Mouse (Mus musculus) thymus, adult 2 months (tissue): ENCODE data around the gene Nat8. TPM values are rescaled to one million over a fixed set of nuclear protein-coding genes. Genes with fewer than 3 reads are reported as not detected.
"Not testable (repeated sequence)": the region's sequence is repeated elsewhere in the genome, so short reads cannot be mapped to it uniquely, and the experiment has no call there.

ENCODE experiments used
- DNase-seq: peaks from one replicate; pipeline ENCODE4 v3.0.0; 2021
- H3K27ac ChIP-seq: fragments of 200-500 bp; 2 replicates; pipeline ENCODE4 v1.5.1; 2012; ENCODE audit warnings: low read length, control low read depth; ENCODE audit not compliant: control insufficient read depth, insufficient read depth
- H3K27me3 ChIP-seq: fragments of 200-500 bp; 2 replicates; pipeline ENCODE4 v1.6.1; 2012; ENCODE audit warnings: mild to moderate bottlenecking, low read length, moderate library complexity, mixed read lengths; ENCODE audit not compliant: control insufficient read depth, insufficient read depth
- H3K36me3 ChIP-seq: fragments of 200-500 bp; 2 replicates; pipeline ENCODE4 v1.6.1; 2012; ENCODE audit warnings: mild to moderate bottlenecking, low read length, moderate library complexity; ENCODE audit not compliant: control insufficient read depth, insufficient read depth
- H3K4me1 ChIP-seq: fragments of 200-500 bp; replicated peaks from 2 replicates; pipeline ENCODE4 v1.6.1; 2012; ENCODE audit warnings: low read length; ENCODE audit not compliant: control insufficient read depth, insufficient read depth
- H3K4me3 ChIP-seq: fragments of 200-500 bp; 2 replicates; pipeline ENCODE4 v1.5.1; 2012; ENCODE audit warnings: mild to moderate bottlenecking, low read length, control low read depth, moderate library complexity; ENCODE audit not compliant: control insufficient read depth, insufficient read depth
- CTCF ChIP-seq: fragments of 200-500 bp; IDR thresholded peaks from 2 replicates; pipeline ENCODE4 v1.5.1; 2012; ENCODE audit warnings: mild to moderate bottlenecking, control low read depth, low read length, moderate library complexity, borderline replicate concordance; ENCODE audit not compliant: control insufficient read depth, poor library complexity, insufficient read depth; ENCODE audit errors: extremely low read depth
- POLR2A ChIP-seq: fragments of 200-500 bp; IDR thresholded peaks from 2 replicates; pipeline ENCODE4 v1.6.1; 2012; ENCODE audit warnings: mild to moderate bottlenecking, low read length, control low read depth, moderate library complexity; ENCODE audit not compliant: control insufficient read depth, poor library complexity, insufficient read depth; ENCODE audit errors: extremely low read depth
- WGBS: fragments of 180-500 bp; shearing (Covaris S2); methylation state at CpG from one replicate; pipeline ENCODE4 v1.1.7; 2018; 5-methylcytosine and 5-hydroxymethylcytosine counted together
- polyA plus RNA-seq: library from polyadenylated mRNA; depleted of rRNA; stranded (reverse); fragments of >200 nt; gene quantifications from 2 replicates; pipeline ENCODE4 v1.2.3, GENCODE M21; 2012; rRNA removed

The Nat8 gene
- polyA plus RNA-seq, 1 experiment, result 0.35 TPM

DNA sequence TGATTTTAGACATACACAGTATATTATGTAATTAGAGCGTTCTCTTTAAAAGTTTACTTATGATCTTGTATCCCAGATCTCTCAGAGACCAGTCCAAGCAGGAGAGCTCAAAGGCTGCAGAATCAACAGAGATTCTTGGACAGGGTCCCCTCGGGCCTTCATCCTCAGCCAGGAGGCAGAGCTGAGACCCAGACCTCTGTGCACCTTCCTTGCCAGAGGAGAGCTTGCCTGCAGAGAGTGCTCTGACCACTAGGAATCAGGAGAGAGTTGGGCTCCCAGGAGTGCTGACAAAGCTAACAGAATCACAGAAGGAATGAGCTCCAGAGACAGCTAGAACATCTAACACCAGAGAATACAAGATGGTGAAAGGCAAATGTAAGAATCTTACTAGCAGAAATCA, 18.5 kb downstream of the Nat8 start:
- Histone ChIP-seq H3K36me3 (no peaks in the 10 kb centered on the region), H3K4me1 (no peaks in the 10 kb centered on the region), H3K4me3 (no peak overlapping the region), H3K27ac (no peak overlapping the region), H3K27me3 (no peaks in the 10 kb centered on the region)
- 85% methylated on average over 2 of the region's 2 CpGs for WGBS
- DNase-seq, result no peak
- TF ChIP-seq POLR2A (no peak), CTCF (no peak)

DNA sequence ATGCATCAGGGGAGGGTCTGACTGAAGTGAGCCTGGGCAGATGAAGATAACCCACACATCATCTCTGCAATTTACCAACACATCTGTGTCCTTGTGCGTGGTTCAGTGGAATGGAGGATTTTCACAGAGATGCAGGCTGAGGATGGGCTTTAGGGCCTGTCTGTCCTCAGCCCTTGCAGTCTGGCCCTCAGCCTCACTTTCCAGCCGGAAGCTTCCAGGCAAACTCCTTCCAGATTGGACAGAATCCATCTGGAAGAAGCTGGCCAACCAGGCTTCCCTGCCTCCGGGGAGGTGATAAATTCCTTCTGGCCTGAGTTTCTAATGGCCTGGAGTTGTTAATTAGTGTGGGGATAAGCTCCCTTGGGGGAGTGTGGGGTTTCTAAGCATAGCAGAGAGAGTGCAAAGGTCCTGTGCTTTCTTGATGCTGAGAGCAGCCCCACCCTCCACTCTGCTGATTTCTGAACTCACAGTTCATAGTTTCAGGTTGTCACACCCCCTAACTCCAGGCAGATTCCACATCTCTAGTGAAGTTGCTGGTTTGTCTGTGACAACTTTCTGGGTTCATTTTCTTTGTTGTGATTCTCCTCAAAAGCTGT, 20.8 kb downstream of the Nat8 start:
- H3K4me1 ChIP-seq, DNase-seq, H3K4me3 ChIP-seq, H3K27me3 ChIP-seq, H3K27ac ChIP-seq, H3K36me3 ChIP-seq: not testable (repeated sequence)
- WGBS, result 82% methylated on average over 3 of the region's 3 CpGs

DNA sequence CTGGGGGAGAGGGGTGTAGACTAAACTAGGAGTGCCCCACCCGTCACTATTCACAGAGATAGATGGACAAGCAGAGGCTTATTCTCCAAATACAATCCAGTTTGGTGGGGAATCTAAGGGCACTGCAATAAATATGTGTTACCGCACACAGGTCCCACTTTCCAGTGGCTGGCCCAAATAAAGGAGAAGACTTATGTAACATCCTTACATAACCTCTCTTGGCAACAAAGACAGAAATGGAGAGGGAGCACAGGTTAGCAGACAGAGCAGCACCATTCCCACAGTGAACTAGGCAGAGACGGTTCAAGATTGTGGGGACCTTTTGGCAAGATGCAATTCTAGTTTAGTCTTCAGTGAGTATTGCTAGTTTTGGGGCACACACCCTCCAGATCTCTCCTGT, 21.4 kb downstream of the Nat8 start:
- H3K27me3 ChIP-seq, H3K4me3 ChIP-seq, H3K4me1 ChIP-seq, H3K27ac ChIP-seq, H3K36me3 ChIP-seq, DNase-seq: not testable (repeated sequence)
- 97% methylated on average over 3 of the region's 3 CpGs for WGBS

DNA sequence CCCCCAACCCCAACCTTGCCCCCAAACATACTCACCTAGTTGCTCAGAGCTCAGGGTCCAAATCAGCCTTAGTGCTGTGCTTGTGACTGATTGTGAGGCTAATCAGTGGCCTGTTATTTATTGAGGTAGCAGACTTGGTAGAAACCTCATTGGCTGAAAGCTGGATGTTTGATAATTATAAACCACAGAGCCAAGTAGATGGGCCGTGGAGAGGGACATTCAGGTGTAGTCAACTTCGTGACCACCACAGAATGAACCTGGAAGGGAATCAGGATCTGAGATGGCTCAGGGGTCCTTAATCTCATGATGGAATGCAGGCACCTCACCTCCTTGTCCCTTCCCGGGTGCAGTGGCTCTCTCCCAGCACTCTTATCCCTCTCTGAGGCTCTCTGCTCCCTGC, 22.1 kb downstream of the Nat8 start:
- H3K4me1 ChIP-seq, H3K27me3 ChIP-seq, DNase-seq, H3K4me3 ChIP-seq, H3K27ac ChIP-seq, H3K36me3 ChIP-seq: not testable (repeated sequence)
- WGBS, result 70% methylated on average over 3 of the region's 3 CpGs

DNA sequence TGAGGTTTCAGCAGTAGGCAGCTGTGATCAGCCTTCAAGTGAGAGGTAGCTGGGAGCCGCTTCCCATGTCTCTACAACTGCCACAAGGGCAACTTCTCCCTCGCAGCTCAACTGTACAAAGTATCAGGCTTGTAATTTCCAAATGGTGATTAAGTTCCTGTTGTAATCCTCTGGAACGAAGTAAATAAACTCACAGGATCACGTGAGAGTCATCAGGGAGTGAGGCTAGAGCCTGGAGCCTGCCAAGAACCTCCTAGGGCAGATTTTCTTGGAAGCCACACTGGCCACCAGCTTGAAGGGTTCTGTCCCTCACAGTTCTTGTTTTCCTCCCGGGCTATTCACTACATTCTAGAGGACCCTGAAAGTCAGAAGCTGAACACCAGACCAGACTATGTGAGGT, 28.7 kb downstream of the Nat8 start:
- H3K4me1 ChIP-seq, H3K27me3 ChIP-seq, H3K27ac ChIP-seq, DNase-seq, H3K4me3 ChIP-seq, H3K36me3 ChIP-seq: not testable (repeated sequence)
- 68% methylated on average over 5 of the region's 5 CpGs for WGBS

Other genes starting within 250 kb of the Nat8 start
- 2.4 and 2.7 TPM in 2 replicates for gene Alms1, start 244.6 kb downstream of the Nat8 start, polyA plus RNA-seq
- gene Nat8f7, start 118.9 kb downstream of the Nat8 start, polyA plus RNA-seq, result 0.27 and 0.55 TPM in 2 replicates
- 0.15 TPM in 1 of 2 replicates, not detected in the other for gene Nat8f3, start 66.3 kb downstream of the Nat8 start, polyA plus RNA-seq
- gene Nat8f6, start 11.1 kb downstream of the Nat8 start, polyA plus RNA-seq, result 0.11 and 0.34 TPM in 2 replicates
- 0.18 and 0.22 TPM in 2 replicates for gene Nat8f5, start 11.1 kb downstream of the Nat8 start, polyA plus RNA-seq
- 0.04 and 0.45 TPM in 2 replicates for gene Nat8f2, start 37.1 kb upstream of the Nat8 start, polyA plus RNA-seq
- gene Nat8f4, start 72.8 kb upstream of the Nat8 start, polyA plus RNA-seq, result 2.9 and 4.1 TPM in 2 replicates
- gene Tprkb, start 79.8 kb upstream of the Nat8 start, polyA plus RNA-seq, result 16.8 and 20.6 TPM in 2 replicates
- gene Nat8f1, start 83.6 kb upstream of the Nat8 start, polyA plus RNA-seq, result 10.3 and 12.5 TPM in 2 replicates
- 60.8 and 65.6 TPM in 2 replicates for gene Dusp11, start 129.6 kb upstream of the Nat8 start, polyA plus RNA-seq
- gene Figla, start 184.1 kb upstream of the Nat8 start, polyA plus RNA-seq, result not detected in 2 replicates
- gene Add2, start 196.6 kb upstream of the Nat8 start, polyA plus RNA-seq, result 0.08 and 0.31 TPM in 2 replicates